Comparison of ENCODE assay signal across 10 mouse cellular contexts in genomic region chr12:30850902-30851301, GRCm38 (mm10). TPM values are rescaled to one million over a fixed set of nuclear protein-coding genes. Genes with fewer than 3 reads are reported as not detected.
DNase-seq lines count a peak whose midpoint lies in the region; ATAC-seq and TF ChIP-seq lines count a peak whose summit lies in the region.
"Had no signal": no experiment of that assay in that cellular context is flagged by ENCODE, and none has a peak within 500 bp of the region (broad histone marks: within the 10 kb centered on the region; RNA-seq: fewer than 3 reads in every experiment).

No protein-coding gene starts in this region.

- H3K36me3 ChIP-seq in limb, embryonic 10.5 days = no peaks in the 10 kb centered on the region
- H3K36me3 ChIP-seq in intestine, embryonic 15.5 days = no peaks in the 10 kb centered on the region
- H3K36me3 ChIP-seq: heart, embryonic 13.5 days; liver, embryonic 12.5 days had no signal

- H3K9ac ChIP-seq in intestine, embryonic 15.5 days = no peak overlapping the region
- H3K9ac ChIP-seq: heart, embryonic 13.5 days; liver, embryonic 12.5 days had no signal

- no peaks in the 10 kb centered on the region for H3K4me1 ChIP-seq in limb, embryonic 10.5 days
- H3K4me1 ChIP-seq in intestine, embryonic 15.5 days (replicated peaks) = no peaks in the 10 kb centered on the region
- H3K4me1 ChIP-seq: heart, embryonic 13.5 days; liver, embryonic 12.5 days had no signal

- ATAC-seq in monocyte, adult 5-6 weeks (replicated peaks; ENCODE audit: insufficient number of reproducible peaks, low FRiP score, low TSS enrichment, poor library complexity, severe bottlenecking) = no peak
- ATAC-seq in intestine, embryonic 15.5 days = no peak
- ATAC-seq: liver, embryonic 12.5 days had no signal

- TF ChIP-seq CTCF in gastrocnemius, adult 2 months (IDR thresholded peaks at IDR 0.05) = no peak

- no peak overlapping the region for H3K4me2 ChIP-seq in intestine, embryonic 15.5 days (replicated peaks)
- H3K4me2 ChIP-seq: heart, embryonic 13.5 days; liver, embryonic 12.5 days had no signal

- no peaks in the 10 kb centered on the region for H3K27me3 ChIP-seq in limb, embryonic 10.5 days (ENCODE audit: low read depth, poor library complexity, severe bottlenecking)
- H3K27me3 ChIP-seq in intestine, embryonic 15.5 days (replicated peaks) = no peaks in the 10 kb centered on the region
- H3K27me3 ChIP-seq: heart, embryonic 13.5 days; liver, embryonic 12.5 days had no signal

- H3K9me3 ChIP-seq in limb, embryonic 10.5 days (replicated peaks) = no peaks in the 10 kb centered on the region
- H3K9me3 ChIP-seq in intestine, embryonic 15.5 days = no peaks in the 10 kb centered on the region
- H3K9me3 ChIP-seq: heart, embryonic 13.5 days; liver, embryonic 12.5 days had no signal

- 82% methylated on average over 2 of the region's 2 CpGs for WGBS in limb, embryonic 10.5 days
- WGBS in intestine, embryonic 15.5 days = 48% methylated on average over 2 of the region's 2 CpGs

- intact Hi-C loops in gastrocnemius, adult 2 months (cut with DNase I) = no loop called here

- H3K4me3 ChIP-seq in gastrocnemius, adult 2 months = no peak overlapping the region
- no peak overlapping the region for H3K4me3 ChIP-seq in limb, embryonic 10.5 days
- H3K4me3 ChIP-seq in intestine, embryonic 15.5 days (replicated peaks) = no peak overlapping the region
- H3K4me3 ChIP-seq: heart, embryonic 13.5 days; liver, embryonic 12.5 days had no signal

- DNase-seq in gastrocnemius, adult 2 months = peak; percentile 20
- DNase-seq in gastrocnemius, adult 8-10 months (ENCODE audit: low spot score in 2 of 2) = no peak
- peak; percentile 11 to 15 for DNase-seq in right cerebral cortex, adult 2 months (ENCODE audit: low spot score in 2 of 2)
- no peak for DNase-seq in right cerebral cortex, postnatal 36 days (ENCODE audit: low spot score in 2 of 2)
- peak; percentile 33 to 51 for DNase-seq in layer of hippocampus, postnatal 36 days
- DNase-seq in limb, embryonic 10.5 days (ENCODE audit: low spot score) = no peak

- no peak overlapping the region for H3K27ac ChIP-seq in gastrocnemius, adult 2 months
- H3K27ac ChIP-seq in limb, embryonic 10.5 days = no peak overlapping the region
- H3K27ac ChIP-seq in intestine, embryonic 15.5 days = no peak overlapping the region
- H3K27ac ChIP-seq: heart, embryonic 13.5 days; liver, embryonic 12.5 days had no signal

RNA-seq across cellular contexts. Expression of gene Alkal2, which starts 33.2 kb away (rescaled TPM):
- total RNA-seq in gastrocnemius, adult 2 months (2021) = 1 to 10 TPM in 1 of 2 experiments, under 1 TPM in 1; 0.59 to 1.6 TPM
- under 1 TPM; 0.22 to 0.63 (median 0.49) TPM for total RNA-seq in gastrocnemius, adult 8-10 months (2022)
- 1 to 10 TPM; 4.3 to 5.3 TPM for total RNA-seq in layer of hippocampus, postnatal 36 days (2021)
- 0.14 TPM in 1 of 2 replicates, not detected in the other for polyA plus RNA-seq in limb, embryonic 10.5 days (2016; fragmentation: Nextera tagmentation; extraction: Ambion mirVana)
- not detected in 3 replicates for total RNA-seq in monocyte, adult 5-6 weeks (2017)
- polyA plus RNA-seq in intestine, embryonic 15.5 days (2015; fragmentation: Nextera tagmentation; extraction: Ambion mirVana) = 0.87 and 1.2 TPM in 2 replicates
- polyA plus RNA-seq: liver, embryonic 12.5 days had no signal

Comparison
In these comparisons a context has a peak if more than half of its experiments do, and no peak if none do; other contexts are left out.
1. DNase-seq: peak in gastrocnemius, adult 2 months (single experiment), right cerebral cortex, adult 2 months (2 of 2) and layer of hippocampus, postnatal 36 days (2 of 2); none in gastrocnemius, adult 8-10 months (0 of 2), right cerebral cortex, postnatal 36 days (0 of 2) and limb, embryonic 10.5 days (single experiment).